Mouse (Mus musculus) cerebellum, adult 9-10 months (tissue): ENCODE measurements at regions not wholly inside any gene's neighbourhood (a gene's known extent, or its start where the extent isn't known, plus 50 kb on each side); places are given as distances from the start of the nearest gene placed in this dataset.

Source experiments
- DNase-seq: peaks from one replicate; pipeline ENCODE4 v3.0.0; 2022

DNA sequence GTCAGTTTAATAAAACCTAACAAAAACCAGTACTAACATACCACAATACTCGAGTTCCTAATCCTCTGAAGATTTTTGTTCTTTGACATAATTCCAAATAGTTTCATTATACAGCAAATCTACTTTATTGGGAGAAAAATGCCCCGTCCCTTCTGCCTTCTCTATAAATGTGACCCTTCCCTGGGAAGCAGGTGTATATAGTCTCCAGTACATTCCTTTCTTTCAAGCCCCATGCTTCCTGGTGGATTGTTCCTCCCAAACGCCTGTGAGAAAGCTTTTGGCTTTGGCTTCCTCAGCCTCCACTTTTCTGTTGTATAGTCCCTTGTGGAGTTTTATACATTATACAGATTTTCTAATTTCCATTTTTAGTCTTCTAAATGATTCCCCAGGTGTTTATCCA lies 1001.8 kb upstream of the Tenm3 start:
- DNase-seq: no peak

GRCm38 (mm10) chr8:49831970-49832369 lies 988.2 kb upstream of the Tenm3 start:
- no peak for DNase-seq

- DNase-seq: peak; percentile 21
Measured at GRCm38 (mm10) chr8:49829345-49829744, 985.6 kb upstream of the Tenm3 start.

DNA sequence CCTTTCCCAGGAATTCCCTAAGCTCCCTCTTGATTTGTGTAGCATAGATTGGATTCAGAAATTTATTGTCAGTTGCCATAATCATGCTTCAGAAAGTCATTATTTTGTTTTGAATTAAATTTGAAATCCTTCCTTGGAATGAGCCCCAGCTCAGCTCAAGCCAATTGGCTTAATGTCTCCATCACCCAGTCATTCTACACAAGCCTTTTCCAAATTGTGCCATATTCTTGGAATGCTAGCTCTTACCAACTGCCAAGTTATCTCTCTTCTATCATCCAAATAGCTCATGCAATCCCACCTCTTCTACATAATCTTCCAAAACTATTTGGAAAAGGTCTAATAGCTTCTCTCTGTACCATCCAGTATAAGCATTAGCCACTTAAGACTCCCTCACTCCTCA lies 982.5 kb upstream of the Tenm3 start:
- no peak for DNase-seq

- DNase-seq: peak; percentile 3
Measured at GRCm38 (mm10) chr8:49825000-49825399, 981.2 kb upstream of the Tenm3 start.

- DNase-seq: no peak
Measured at GRCm38 (mm10) chr8:49822791-49823190, 979.0 kb upstream of the Tenm3 start.

DNA sequence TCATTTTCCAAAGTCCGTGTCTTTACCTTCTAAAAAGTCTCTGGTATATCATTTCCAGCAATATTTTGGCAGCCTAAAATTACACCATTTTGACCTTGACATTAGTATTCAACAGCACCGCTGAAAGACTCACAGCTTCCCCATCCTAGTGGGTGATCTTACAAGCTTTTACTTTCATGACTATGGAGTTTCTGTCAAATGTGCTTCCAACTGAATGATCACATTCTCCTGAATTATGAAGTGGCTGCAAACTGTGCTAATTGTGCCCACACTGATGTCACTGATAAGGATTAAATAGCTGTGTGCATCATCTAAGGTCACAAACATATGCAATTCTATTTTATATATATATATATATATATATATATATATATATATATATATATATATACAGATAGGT lies 955.5 kb upstream of the Tenm3 start:
- no peak for DNase-seq

- DNase-seq: no peak
Measured at GRCm38 (mm10) chr8:49796741-49797140, 953.0 kb upstream of the Tenm3 start.

DNA sequence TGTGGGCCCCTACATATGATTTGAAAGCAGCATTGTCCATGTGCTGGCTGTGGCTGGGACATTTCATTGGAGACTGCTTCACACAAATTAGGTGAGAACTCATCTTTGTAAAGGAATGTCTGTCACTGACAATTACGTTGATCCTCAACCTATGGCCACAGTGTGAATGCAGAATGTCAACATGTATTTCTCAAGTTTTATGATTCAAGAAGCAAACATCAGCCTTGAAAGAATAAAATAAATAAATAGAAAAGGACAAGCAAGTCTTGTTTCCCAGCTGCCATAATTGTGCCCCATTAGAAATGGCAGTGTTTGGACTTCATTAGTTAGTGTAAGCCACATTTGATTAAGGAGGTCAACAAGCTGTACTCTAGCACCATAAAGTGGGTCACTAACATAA lies 950.7 kb upstream of the Tenm3 start:
- DNase-seq: no peak

- DNase-seq: no peak
Measured at GRCm38 (mm10) chr8:49769829-49770228, 926.1 kb upstream of the Tenm3 start.

- DNase-seq: no peak
Measured at GRCm38 (mm10) chr8:49738043-49738442, 894.3 kb upstream of the Tenm3 start.

DNA sequence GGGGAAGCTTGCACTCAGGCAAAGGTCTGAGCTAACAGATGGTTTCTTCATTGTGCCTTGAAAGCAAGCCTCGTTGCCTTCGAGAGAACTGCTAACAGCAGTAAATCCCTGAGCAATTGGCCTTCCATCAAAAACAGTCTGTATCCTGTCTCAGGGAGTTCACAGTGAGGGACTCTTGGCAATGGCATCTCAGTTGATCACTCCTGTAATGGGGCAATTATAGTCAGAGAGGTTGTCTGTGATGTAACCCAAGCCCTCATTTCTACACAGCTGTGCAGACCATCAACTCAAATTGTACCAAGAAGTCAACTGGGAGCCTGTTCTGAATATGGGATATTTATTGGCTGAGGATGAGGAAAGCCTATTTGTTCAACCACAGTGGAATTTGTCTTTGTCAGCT lies 885.4 kb upstream of the Tenm3 start:
- DNase-seq: no peak

GRCm38 (mm10) chr8:49712371-49712770 lies 868.6 kb upstream of the Tenm3 start:
- peak; percentile 25 for DNase-seq

GRCm38 (mm10) chr8:49708701-49709100 lies 865.0 kb upstream of the Tenm3 start:
- DNase-seq: no peak

GRCm38 (mm10) chr8:49699058-49699457 lies 855.3 kb upstream of the Tenm3 start:
- no peak for DNase-seq

GRCm38 (mm10) chr8:49696709-49697108 lies 853.0 kb upstream of the Tenm3 start:
- DNase-seq: no peak
